Mouse (Mus musculus): ENCODE measurements around the gene Ift74. TPM values are rescaled to one million over a fixed set of nuclear protein-coding genes. Genes with fewer than 3 reads are reported as not detected.

Gene Ift74
- total RNA-seq, 2 experiments from 2014 or later = 15.0 to 16.2 TPM

GRCm38 (mm10) chr4:94692175-94692574, 77.9 kb downstream of the Ift74 start:
- DNase-seq = no peak

- no peak for DNase-seq
These were observed 82.1 kb downstream of the Ift74 start for GRCm38 (mm10) chr4:94696368-94696767.

- no peak for DNase-seq
These were observed 96.7 kb downstream of the Ift74 start for GRCm38 (mm10) chr4:94711002-94711401.

GRCm38 (mm10) chr4:94711426-94711825, 97.1 kb downstream of the Ift74 start:
- no peak for DNase-seq

- DNase-seq = no peak
These were observed 99.5 kb downstream of the Ift74 start for GRCm38 (mm10) chr4:94713741-94714140.

GRCm38 (mm10) chr4:94715166-94715565, 100.9 kb downstream of the Ift74 start:
- DNase-seq = peak; percentile 7

GRCm38 (mm10) chr4:94725799-94726198, 111.5 kb downstream of the Ift74 start:
- DNase-seq = peak; percentile 7

- no peak for DNase-seq
These were observed 118.4 kb downstream of the Ift74 start for GRCm38 (mm10) chr4:94732721-94733120.

GRCm38 (mm10) chr4:94737326-94738295, 123.3 kb downstream of the Ift74 start:
- DNase-seq = no peak

GRCm38 (mm10) chr4:94738838-94739731, 124.8 kb downstream of the Ift74 start, which contains the start of gene Tek:
Tek (plus strand) TSS chr4:94739289.
- DNase-seq = peak; percentile 31

GRCm38 (mm10) chr4:94741824-94742223, 127.5 kb downstream of the Ift74 start:
- no peak for DNase-seq

Small RNA genes lying within 50 kb of the gene (microRNA-seq; reads per million reads assigned to microRNA genes)
- gene Mir872 = 1,095 reads per million, percentile 75 among the genes with 10 or more reads in this experiment

Other genes with a start within 250 kb of the Ift74 start
- gene Gm10306, start 57.9 kb upstream of the Ift74 start, total RNA-seq (2021) = not detected
- gene Caap1, start 57.7 kb upstream of the Ift74 start, total RNA-seq (2021) = 1 to 10 TPM; 8.9 to 9.4 TPM
- gene Plaa, start 11.2 kb upstream of the Ift74 start, total RNA-seq (2021) = 10 to 100 TPM; 55.1 to 56.6 TPM
- not detected for gene Lrrc19, start 35.7 kb downstream of the Ift74 start, total RNA-seq (2021)
- gene Tek, start 124.8 kb downstream of the Ift74 start, total RNA-seq (2021) = 10 to 100 TPM; 38.7 to 44.0 TPM